Mouse (Mus musculus) cortical plate, adult 2 months (tissue): ENCODE data around the gene Vnn1.

Source experiments
- CTCF ChIP-seq: fragments of 200-500 bp; IDR thresholded peaks from 2 replicates; pipeline ENCODE4 v1.5.1; 2011; ENCODE audit warnings: mild to moderate bottlenecking, control low read depth, low read length; ENCODE audit not compliant: insufficient read depth; ENCODE audit errors: extremely low read depth
- POLR2A ChIP-seq: fragments of 200-500 bp; IDR thresholded peaks from 2 replicates; pipeline ENCODE4 v1.6.1; 2011; ENCODE audit warnings: mild to moderate bottlenecking, low read length, control low read depth; ENCODE audit not compliant: insufficient read depth; ENCODE audit errors: extremely low read depth

GRCm38 (mm10) chr10:23895376-23895775 lies 888 bp downstream of the Vnn1 start:
- TF ChIP-seq CTCF (no peak), POLR2A (no peak)
